Mouse (Mus musculus) limb, embryonic 13.5 days (tissue): ENCODE data around the gene Dera. TPM values are rescaled to one million over a fixed set of nuclear protein-coding genes. Genes with fewer than 3 reads are reported as not detected.
"Not testable (repeated sequence)": the region's sequence is repeated elsewhere in the genome, so short reads cannot be mapped to it uniquely, and the experiment has no call there.

Experiments used
- ATAC-seq: fragments of 200-750 bp; cut with Nextera tagmentation; 2 replicates; pipeline ENCODE4 v1.8.0; 2017; ENCODE audit warnings: low read depth, moderate number of reproducible peaks, moderate TSS enrichment; ENCODE audit not compliant: low FRiP score
- H3K27ac ChIP-seq: fragments of 300-500 bp; sonication (generic); 2 replicates; pipeline ENCODE4 v1.5.1; 2015; ENCODE audit warnings: inconsistent platforms, mild to moderate bottlenecking, moderate library complexity
- H3K27me3 ChIP-seq: fragments of 300-500 bp; sonication (generic); 2 replicates; pipeline ENCODE4 v1.6.1; 2015; ENCODE audit warnings: mild to moderate bottlenecking, inconsistent platforms
- H3K36me3 ChIP-seq: fragments of 300-500 bp; sonication (generic); 2 replicates; pipeline ENCODE4 v1.6.1; 2015; ENCODE audit warnings: inconsistent platforms, mild to moderate bottlenecking, moderate library complexity
- H3K4me1 ChIP-seq: fragments of 300-500 bp; sonication (generic); 2 replicates; pipeline ENCODE4 v1.6.1; 2015; ENCODE audit warnings: inconsistent platforms
- H3K4me2 ChIP-seq: fragments of 300-500 bp; sonication (generic); replicated peaks from 2 replicates; pipeline ENCODE4 v1.6.1; 2015; ENCODE audit warnings: inconsistent platforms, mild to moderate bottlenecking, moderate library complexity
- H3K4me3 ChIP-seq: fragments of 300-500 bp; sonication (generic); 2 replicates; pipeline ENCODE4 v1.5.1; 2015; ENCODE audit warnings: moderate library complexity, mild to moderate bottlenecking, inconsistent platforms
- H3K9ac ChIP-seq: fragments of 300-500 bp; sonication (generic); 2 replicates; pipeline ENCODE4 v1.6.1; 2015; ENCODE audit warnings: mild to moderate bottlenecking, inconsistent platforms
- H3K9me3 ChIP-seq: fragments of 300-500 bp; sonication (generic); 2 replicates; pipeline ENCODE4 v1.6.1; 2016; ENCODE audit warnings: inconsistent platforms
- WGBS: fragments of 180-500 bp; shearing (Covaris S2); methylation state at CpG from one replicate; pipeline ENCODE4 v1.1.7; 2015; 5-methylcytosine and 5-hydroxymethylcytosine counted together
- polyA plus RNA-seq: library from polyadenylated mRNA; unstranded; fragments of >200 nt; fragmentation: Nextera tagmentation; extraction: Ambion mirVana; gene quantifications from 2 replicates; pipeline ENCODE4 v1.2.1, GENCODE M21; 2015

Gene Dera
- 49.0 and 50.9 TPM in 2 replicates for polyA plus RNA-seq

DNA sequence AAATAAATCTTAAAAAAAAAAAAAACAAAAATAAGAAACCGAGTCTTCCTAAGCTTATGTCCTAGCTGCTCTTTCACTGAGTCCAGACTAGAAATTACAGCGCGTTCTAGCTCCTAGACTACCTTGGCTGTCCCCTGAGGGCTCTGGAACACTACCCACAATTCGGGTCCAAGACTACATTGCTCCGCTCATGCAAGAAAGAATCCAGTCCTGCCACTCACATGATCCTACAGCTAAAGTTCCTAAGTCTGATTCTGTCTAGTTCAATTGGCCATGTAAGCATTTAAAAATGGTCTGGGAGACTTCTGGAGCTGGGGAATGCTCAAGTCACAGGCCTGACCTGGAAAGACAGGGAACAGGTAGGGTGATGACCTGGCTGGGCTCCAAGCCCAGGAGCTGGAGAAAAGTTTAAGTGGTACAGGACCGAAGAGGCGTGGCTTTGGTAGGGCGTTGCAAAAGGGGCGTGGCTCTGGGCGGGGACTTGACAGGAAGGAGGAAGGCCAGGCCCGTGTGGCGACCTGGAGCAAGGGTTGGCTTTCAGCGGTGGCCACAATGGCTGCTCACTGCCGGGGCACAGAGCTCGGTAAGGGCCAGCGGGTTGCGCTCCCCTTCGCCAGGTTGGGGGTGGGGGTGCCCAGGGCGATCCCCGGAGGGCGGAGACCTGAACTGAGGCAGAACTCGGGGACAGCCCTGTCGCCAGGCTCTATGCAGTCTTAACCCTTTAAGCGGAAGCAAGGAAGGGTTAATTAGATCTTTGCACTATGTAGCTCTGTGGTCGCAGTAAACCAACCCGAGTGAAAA lies at the start of gene Dera:
Gene Dera (plus strand): TSS at position 491 of the 801 bp plus-strand sequence.
- Histone ChIP-seq H3K36me3 (peaks cover 28% of the 10 kb centered on the region), H3K9me3 (no peaks in the 10 kb centered on the region), H3K4me2 (peak within 1 kb of the TSS; percentile 77), H3K4me3 (peak within 1 kb of the TSS; percentile 72), H3K27me3 (no peaks in the 10 kb centered on the region), H3K9ac (peak within 1 kb of the TSS; percentile 74), H3K4me1 (peaks cover 5% of the 10 kb centered on the region), H3K27ac (peak within 1 kb of the TSS; percentile 4; the same call in 1 of the 2 replicates)
- WGBS = 12% methylated on average over 26 of the region's 26 CpGs
- peak; percentile 87 for ATAC-seq

DNA sequence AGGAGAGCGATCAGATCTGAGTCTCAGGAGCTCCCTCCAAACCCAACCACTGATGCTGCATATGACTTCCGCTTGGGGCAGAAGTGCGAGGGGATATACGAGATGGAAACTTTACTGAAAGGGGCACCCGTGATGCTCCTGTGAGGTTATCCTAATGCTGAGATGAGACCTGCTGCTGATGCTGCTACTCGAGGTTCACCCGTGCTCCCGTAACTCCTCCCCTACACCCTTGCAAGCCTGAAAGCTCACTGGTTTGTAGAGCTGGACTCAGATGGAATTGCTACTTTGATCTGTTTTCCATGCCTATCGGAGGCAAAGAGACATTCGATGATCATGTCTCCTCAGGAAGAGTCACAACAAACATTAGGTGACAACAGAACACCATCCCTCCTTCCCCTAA lies 48.1 kb upstream of the Dera start:
- H3K27ac ChIP-seq = no peak overlapping the region
- H3K9me3 ChIP-seq = no peaks in the 10 kb centered on the region
- no peak for ATAC-seq
- H3K9ac ChIP-seq = no peak overlapping the region
- H3K4me2 ChIP-seq = no peak overlapping the region
- no peaks in the 10 kb centered on the region for H3K36me3 ChIP-seq
- H3K4me1 ChIP-seq = 0 out of 2 replicates have a peak, but pooled peaks cover 8% of the 10 kb centered on the region
- 92% methylated on average over 10 of the region's 10 CpGs for WGBS
- H3K27me3 ChIP-seq = peaks cover 5% of the 10 kb centered on the region; the same call in 1 of the 2 replicates
- no peak overlapping the region for H3K4me3 ChIP-seq

DNA sequence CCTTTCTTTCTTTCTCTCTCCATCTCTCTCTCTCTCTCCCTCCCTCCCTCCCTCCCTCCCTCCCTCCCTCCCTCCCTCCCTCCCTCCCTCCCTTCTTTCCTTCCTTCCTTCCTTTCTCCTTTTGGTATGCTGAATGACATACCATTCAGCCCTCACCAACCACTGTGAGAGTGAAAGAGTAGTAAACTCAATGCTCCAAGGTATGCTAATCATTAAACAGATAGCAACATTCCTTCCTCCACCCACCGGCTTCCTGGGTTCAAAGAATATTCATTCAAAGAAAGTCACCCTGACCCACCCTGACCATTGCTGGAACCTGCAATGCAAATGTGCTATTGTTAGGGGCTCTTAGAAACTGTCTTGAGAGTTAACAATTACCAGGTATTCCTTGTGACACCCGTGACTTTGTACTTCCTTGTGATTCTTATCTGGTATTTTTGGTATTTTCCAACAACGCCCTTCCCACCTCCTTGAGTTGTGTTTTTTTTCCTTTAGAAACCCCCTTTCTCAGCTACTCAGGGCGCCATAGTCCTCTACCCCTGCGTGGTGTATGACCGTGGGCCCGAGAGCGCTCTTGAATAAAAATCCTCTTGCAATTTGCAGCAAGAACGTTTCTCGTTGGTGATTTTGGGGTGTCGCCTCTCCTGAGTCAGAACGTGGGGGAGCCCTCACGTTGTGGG lies 45.5 kb upstream of the Dera start:
- H3K27me3 ChIP-seq, H3K9me3 ChIP-seq, H3K4me3 ChIP-seq, H3K9ac ChIP-seq, ATAC-seq, H3K4me2 ChIP-seq, H3K36me3 ChIP-seq, H3K4me1 ChIP-seq, H3K27ac ChIP-seq: not testable (repeated sequence)
- 88% methylated on average over 13 of the region's 13 CpGs for WGBS

DNA sequence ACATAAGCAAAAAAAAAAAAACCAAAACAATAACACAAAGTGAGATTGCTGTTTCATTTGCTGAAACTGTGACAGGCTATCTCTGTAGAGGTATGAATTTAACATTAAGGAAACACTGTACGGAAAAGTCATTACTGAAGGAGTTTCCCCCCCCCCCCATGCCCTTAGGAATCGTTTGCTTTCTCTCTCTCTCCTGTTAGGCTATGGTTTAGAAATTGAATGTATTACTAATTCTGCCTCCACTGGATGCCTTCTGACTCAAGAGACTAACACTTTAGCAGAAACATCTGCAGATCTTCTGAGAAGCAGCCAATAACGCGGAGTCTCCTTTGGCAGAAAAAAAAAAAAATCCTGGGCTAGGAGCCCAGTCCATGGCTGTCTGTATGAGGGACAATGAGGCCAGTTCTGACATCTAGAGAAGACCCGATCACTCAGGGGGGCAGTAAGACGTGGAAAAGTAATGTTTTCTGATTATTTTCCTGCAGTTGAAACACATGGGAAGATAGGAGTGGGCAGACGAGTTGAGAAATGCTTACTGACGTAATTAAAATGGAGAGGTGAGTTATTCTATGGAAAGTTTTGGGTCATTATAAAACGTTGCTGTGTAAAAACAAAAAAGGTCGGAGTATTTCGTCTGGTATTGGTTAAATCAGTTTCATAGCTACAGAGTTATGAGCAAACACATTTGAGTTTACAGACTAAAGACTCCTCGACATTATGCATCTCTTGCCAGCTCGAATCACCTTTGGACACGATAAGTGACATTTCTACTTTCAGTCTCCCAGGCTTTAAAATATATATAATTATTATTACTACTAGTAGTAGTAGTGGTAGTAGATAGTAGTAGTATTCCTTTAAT lies 43.9 kb upstream of the Dera start:
- no peak overlapping the region for H3K4me2 ChIP-seq
- H3K27me3 ChIP-seq = peaks cover 5% of the 10 kb centered on the region; the same call in 1 of the 2 replicates
- WGBS = 49% methylated on average over 14 of the region's 14 CpGs
- ATAC-seq = peak; percentile 86
- no peaks in the 10 kb centered on the region for H3K36me3 ChIP-seq
- H3K9ac ChIP-seq = no peak overlapping the region
- no peaks in the 10 kb centered on the region for H3K9me3 ChIP-seq
- 0 out of 2 replicates have a peak, but pooled peaks cover 8% of the 10 kb centered on the region for H3K4me1 ChIP-seq
- no peak overlapping the region; the same call in 1 of the 2 replicates for H3K27ac ChIP-seq
- no peak overlapping the region for H3K4me3 ChIP-seq

DNA sequence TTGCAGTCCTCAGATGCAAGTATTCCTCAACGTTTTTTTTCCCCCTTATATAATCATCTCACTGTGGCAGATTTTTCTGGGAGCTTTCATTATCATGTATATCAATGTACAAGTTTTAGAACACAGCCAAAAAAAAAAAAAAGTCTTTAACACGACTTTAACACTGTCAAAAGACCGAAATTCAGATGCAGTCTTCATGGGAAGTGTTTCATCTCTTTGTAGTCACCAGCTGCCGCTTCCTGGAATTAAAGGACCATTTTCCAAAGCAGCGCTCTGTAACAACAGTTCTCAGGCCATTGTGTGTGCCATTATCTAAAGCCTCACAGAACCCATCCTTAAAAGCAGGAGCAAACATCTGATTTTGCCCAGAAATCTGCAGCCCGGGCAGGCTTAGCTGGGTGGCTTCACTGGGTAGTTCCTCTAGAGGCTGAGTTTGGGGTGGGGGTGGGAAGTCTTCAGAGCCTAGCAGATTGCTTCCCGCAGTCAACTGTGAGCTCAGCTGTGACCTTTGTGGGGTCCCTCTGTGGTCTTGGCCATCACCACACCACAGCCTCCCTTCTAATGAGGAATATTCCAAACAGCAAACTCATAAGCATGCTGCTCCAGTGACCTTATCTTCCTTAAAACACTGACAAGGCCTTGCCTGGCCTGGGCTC lies 41.6 kb upstream of the Dera start:
- H3K9ac ChIP-seq = no peak overlapping the region
- 0 out of 2 replicates have a peak, but pooled peaks cover 3% of the 10 kb centered on the region for H3K4me1 ChIP-seq
- no peaks in the 10 kb centered on the region for H3K9me3 ChIP-seq
- no peak overlapping the region for H3K4me2 ChIP-seq
- no peak for ATAC-seq
- H3K4me3 ChIP-seq = no peak overlapping the region
- H3K27ac ChIP-seq = no peak overlapping the region
- no peaks in the 10 kb centered on the region for H3K27me3 ChIP-seq
- H3K36me3 ChIP-seq = no peaks in the 10 kb centered on the region
- 73% methylated on average over 7 of the region's 7 CpGs for WGBS

DNA sequence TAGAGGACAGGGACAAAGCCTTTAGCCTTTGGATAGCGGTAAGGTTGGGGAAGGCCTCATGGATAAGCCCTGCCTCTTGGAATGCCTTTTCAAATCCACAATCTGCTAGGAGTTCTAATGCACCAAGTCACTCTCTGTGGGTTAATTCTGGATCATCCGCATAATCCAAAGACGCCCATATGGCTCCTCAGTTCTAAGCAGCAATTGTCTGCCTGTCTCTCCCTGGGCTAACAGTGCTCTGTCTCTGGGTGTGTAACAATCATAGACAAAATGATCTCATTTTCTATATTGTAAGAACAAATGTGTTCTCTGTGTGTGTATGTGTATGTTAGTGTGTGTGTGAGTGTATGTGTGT lies 41.1 kb upstream of the Dera start:
- no peaks in the 10 kb centered on the region for H3K27me3 ChIP-seq
- H3K27ac ChIP-seq = no peak overlapping the region
- no peak overlapping the region for H3K4me2 ChIP-seq
- H3K9me3 ChIP-seq = no peaks in the 10 kb centered on the region
- H3K4me1 ChIP-seq = 0 out of 2 replicates have a peak, but pooled peaks cover 3% of the 10 kb centered on the region
- no peak overlapping the region for H3K4me3 ChIP-seq
- no peak overlapping the region for H3K9ac ChIP-seq
- 89% methylated on average over 3 of the region's 3 CpGs for WGBS
- ATAC-seq = no peak
- H3K36me3 ChIP-seq = no peaks in the 10 kb centered on the region

DNA sequence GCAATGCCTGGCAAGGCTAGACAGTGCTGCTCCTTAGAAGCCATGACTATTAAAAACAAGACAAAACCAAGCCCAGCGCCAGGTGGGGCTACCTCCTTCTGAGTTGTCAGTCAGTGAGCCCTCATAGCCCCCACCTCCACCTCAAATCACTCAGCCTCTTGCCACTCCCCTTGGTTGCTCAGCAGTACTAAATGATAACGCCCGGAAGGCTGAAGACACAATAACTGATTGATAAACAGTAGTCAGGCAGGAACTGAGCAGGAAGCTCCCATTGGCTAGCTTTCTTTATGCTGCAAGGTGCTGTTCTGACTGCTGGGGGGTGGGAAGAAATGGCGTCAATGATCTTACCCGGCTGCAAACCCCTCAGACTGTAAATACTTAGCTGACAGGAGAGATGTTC lies 37.5 kb upstream of the Dera start:
- H3K4me1 ChIP-seq = no peaks in the 10 kb centered on the region
- H3K27me3 ChIP-seq = no peaks in the 10 kb centered on the region
- 58% methylated on average over 5 of the region's 5 CpGs for WGBS
- H3K9me3 ChIP-seq = no peaks in the 10 kb centered on the region
- no peak overlapping the region for H3K4me2 ChIP-seq
- no peaks in the 10 kb centered on the region for H3K36me3 ChIP-seq
- no peak overlapping the region for H3K4me3 ChIP-seq
- no peak for ATAC-seq
- no peak overlapping the region for H3K27ac ChIP-seq
- H3K9ac ChIP-seq = no peak overlapping the region

DNA sequence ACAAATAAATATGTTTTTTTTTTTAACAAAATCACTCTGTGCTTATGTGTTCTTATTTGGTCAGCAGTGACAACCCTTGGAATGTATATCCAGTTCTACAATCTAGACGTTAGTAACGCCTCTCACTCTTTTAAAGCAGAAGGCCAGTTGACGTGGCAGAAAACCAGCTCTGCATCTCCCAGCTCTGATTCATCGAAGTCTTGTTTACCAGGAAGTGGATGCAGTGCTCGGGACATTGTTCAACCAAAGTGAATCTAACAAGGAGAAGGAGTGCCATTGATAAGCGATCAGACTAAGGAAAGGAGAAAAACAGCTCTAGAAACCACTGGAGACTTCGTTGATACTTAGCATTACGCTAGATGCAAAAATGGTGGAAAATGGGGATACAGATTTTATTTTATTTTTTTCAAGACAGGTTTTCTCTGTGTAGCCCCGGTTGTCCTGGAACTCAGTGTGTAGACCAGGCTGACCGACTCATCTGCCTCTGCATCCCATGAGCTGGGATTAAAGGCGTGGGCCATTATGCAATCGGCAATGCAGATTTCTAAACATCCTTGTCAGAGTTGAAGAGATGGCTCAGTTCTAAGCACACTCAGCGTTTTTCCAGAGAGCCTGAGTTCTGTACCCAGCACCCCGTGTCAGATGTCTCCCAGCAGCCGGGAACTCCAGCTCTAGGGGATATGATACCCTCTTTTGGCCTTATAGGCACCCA lies 32.0 kb upstream of the Dera start:
- ATAC-seq = no peak
- Histone ChIP-seq H3K4me2 (no peak overlapping the region), H3K9me3 (no peaks in the 10 kb centered on the region), H3K36me3 (no peaks in the 10 kb centered on the region), H3K4me1 (no peaks in the 10 kb centered on the region), H3K9ac (no peak overlapping the region), H3K4me3 (no peak overlapping the region), H3K27me3 (0 out of 2 replicates have a peak, but pooled peaks cover 13% of the 10 kb centered on the region), H3K27ac (no peak overlapping the region)
- 88% methylated on average over 15 of the region's 15 CpGs for WGBS

DNA sequence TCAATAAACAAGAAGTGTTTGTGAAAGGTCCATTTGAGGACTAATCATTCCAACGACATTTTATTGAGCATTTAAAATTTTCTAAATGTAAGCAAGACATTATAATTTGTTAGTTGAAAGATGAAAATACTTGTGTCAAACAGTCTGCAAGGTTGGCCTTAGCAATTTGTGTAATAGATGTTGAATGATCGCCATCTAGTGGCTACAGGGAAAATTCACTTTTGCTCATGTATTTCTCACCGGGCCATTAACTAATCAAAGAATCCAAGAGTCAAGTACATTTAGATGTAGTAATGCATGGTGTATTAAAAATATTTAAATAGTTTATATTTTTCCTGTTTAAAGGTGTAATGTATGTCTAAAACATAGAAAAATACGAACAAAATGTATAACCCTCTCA lies 30.4 kb upstream of the Dera start:
- Histone ChIP-seq H3K27ac (no peak overlapping the region), H3K9me3 (no peaks in the 10 kb centered on the region), H3K27me3 (0 out of 2 replicates have a peak, but pooled peaks cover 13% of the 10 kb centered on the region), H3K36me3 (no peaks in the 10 kb centered on the region), H3K9ac (no peak overlapping the region), H3K4me2 (no peak overlapping the region), H3K4me3 (no peak overlapping the region), H3K4me1 (no peaks in the 10 kb centered on the region)
- 3% methylated on average over 4 of the region's 4 CpGs for WGBS
- peak; percentile 69; the same call in 1 of the 2 replicates for ATAC-seq

DNA sequence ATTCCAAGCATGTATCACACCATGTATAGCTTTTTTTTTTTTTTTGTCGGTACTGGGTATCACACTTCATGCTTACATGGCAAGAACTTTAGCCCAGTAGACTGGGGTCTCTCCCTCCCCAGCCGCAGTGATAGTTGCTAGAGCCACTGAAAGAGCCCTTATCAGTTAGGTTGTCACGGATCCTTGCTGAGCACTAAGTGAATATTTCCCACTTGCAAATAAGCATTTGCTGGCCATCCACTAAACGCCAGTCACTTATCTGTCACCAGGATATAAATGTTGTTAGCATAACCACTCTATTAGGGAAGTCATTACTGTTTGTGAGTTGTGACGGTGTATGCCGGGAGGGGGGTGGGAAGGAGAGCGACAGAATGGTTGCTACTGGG lies 19.9 kb upstream of the Dera start:
- 5% methylated on average over 7 of the region's 7 CpGs for WGBS
- no peak; the same call in 1 of the 2 replicates for ATAC-seq
- Histone ChIP-seq H3K4me2 (peak overlapping the region; percentile 95), H3K27me3 (peaks cover 8% of the 10 kb centered on the region), H3K36me3 (peaks cover 10% of the 10 kb centered on the region), H3K4me3 (peak overlapping the region; percentile 97), H3K9me3 (no peaks in the 10 kb centered on the region), H3K9ac (peak overlapping the region; percentile 94), H3K27ac (no peak overlapping the region), H3K4me1 (peaks cover 16% of the 10 kb centered on the region)
